Mouse (Mus musculus) midbrain, embryonic 13.5 days (tissue): ENCODE results near the gene Gdf15. TPM values are rescaled to one million over a fixed set of nuclear protein-coding genes. Genes with fewer than 3 reads are reported as not detected.
A peak's percentile ranks its signal among the peaks of the same experiment; 100 is the strongest.

Experiments
- ATAC-seq: fragments of 200-750 bp; cut with Nextera tagmentation; 2 replicates; pipeline ENCODE4 v1.8.0; 2017; ENCODE audit warnings: mild to moderate bottlenecking, moderate TSS enrichment, moderate library complexity
- H3K27ac ChIP-seq: fragments of 300-500 bp; sonication (generic); 2 replicates; pipeline ENCODE4 v1.5.1; 2015; ENCODE audit warnings: inconsistent platforms, mild to moderate bottlenecking, moderate library complexity
- H3K27me3 ChIP-seq: fragments of 300-500 bp; sonication (generic); 2 replicates; pipeline ENCODE4 v1.6.1; 2015; ENCODE audit warnings: mild to moderate bottlenecking, inconsistent platforms
- H3K36me3 ChIP-seq: fragments of 300-500 bp; sonication (generic); 2 replicates; pipeline ENCODE4 v1.6.1; 2015; ENCODE audit warnings: mild to moderate bottlenecking, inconsistent platforms
- H3K4me1 ChIP-seq: fragments of 300-500 bp; sonication (generic); replicated peaks from 2 replicates; pipeline ENCODE4 v1.6.1; 2015; ENCODE audit warnings: inconsistent platforms
- H3K4me2 ChIP-seq: fragments of 300-500 bp; sonication (generic); replicated peaks from 2 replicates; pipeline ENCODE4 v1.6.1; 2015; ENCODE audit warnings: moderate library complexity, mild to moderate bottlenecking, inconsistent platforms
- H3K4me3 ChIP-seq: fragments of 300-500 bp; sonication (generic); replicated peaks from 2 replicates; pipeline ENCODE4 v1.5.1; 2015; ENCODE audit warnings: mild to moderate bottlenecking, inconsistent platforms
- H3K9ac ChIP-seq: fragments of 300-500 bp; sonication (generic); replicated peaks from 2 replicates; pipeline ENCODE4 v1.6.1; 2015; ENCODE audit warnings: mild to moderate bottlenecking, inconsistent platforms
- H3K9me3 ChIP-seq: fragments of 300-500 bp; sonication (generic); 2 replicates; pipeline ENCODE4 v1.6.1; 2016; ENCODE audit warnings: mild to moderate bottlenecking, inconsistent platforms
- WGBS: fragments of 180-500 bp; shearing (Covaris S2); methylation state at CpG from one replicate; pipeline ENCODE4 v1.1.7; 2015; 5-methylcytosine and 5-hydroxymethylcytosine counted together
- polyA plus RNA-seq: library from polyadenylated mRNA; unstranded; fragments of >200 nt; fragmentation: Nextera tagmentation; extraction: Ambion mirVana; gene quantifications from 2 replicates; pipeline ENCODE4 v1.2.1, GENCODE M21; 2015

Gdf15 gene
- polyA plus RNA-seq, 1 experiment from 2014 or later = 0.30 TPM

DNA sequence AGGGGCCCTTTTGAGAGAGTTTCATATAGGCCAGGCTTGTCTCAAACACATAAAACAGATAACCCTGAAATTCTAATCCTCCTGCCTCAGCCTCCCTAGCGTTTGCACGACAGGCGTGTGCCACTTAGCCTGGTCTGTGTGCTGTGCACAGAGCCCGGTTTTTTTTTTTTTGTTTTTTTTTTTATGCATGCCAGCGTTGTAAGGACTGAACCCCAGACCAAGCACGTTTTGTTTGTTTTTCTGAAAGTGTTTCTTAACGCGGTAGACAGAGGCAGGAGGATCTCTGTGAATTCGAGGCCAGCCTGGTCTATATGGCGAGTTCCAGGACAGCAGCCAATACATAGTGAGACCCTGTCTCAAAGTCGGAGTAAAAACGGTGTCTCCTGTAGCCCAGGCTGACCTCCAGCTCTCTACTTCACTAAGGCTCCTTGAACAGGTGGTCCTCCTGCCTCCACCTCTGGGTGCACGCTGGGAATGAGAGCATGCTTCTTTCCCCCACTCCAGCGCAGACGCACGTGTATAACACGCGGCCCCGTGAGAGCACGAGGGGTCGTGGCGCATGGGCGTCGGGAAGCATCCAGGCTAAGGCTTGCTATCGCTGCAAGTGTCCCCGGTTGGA is 23.4 kb downstream of the Gdf15 start, which contains the start of gene Ssbp4:
Gene Ssbp4, minus strand, starts transcription at position 124 of the 619 bp plus-strand sequence.
- Histone ChIP-seq H3K4me1 (peaks cover 74% of the 10 kb centered on the region), H3K4me3 (peak within 1 kb of the TSS; percentile 77), H3K4me2 (peak within 1 kb of the TSS; percentile 81), H3K9ac (peak within 1 kb of the TSS; percentile 92), H3K36me3 (peaks cover 6% of the 10 kb centered on the region; the same call in 1 of the 2 replicates), H3K27me3 (no peaks in the 10 kb centered on the region), H3K27ac (peak within 1 kb of the TSS; percentile 90), H3K9me3 (no peaks in the 10 kb centered on the region)
- ATAC-seq = peak; percentile 1; the same call in 1 of the 2 replicates
- 4% methylated on average over 26 of the region's 26 CpGs for WGBS

DNA sequence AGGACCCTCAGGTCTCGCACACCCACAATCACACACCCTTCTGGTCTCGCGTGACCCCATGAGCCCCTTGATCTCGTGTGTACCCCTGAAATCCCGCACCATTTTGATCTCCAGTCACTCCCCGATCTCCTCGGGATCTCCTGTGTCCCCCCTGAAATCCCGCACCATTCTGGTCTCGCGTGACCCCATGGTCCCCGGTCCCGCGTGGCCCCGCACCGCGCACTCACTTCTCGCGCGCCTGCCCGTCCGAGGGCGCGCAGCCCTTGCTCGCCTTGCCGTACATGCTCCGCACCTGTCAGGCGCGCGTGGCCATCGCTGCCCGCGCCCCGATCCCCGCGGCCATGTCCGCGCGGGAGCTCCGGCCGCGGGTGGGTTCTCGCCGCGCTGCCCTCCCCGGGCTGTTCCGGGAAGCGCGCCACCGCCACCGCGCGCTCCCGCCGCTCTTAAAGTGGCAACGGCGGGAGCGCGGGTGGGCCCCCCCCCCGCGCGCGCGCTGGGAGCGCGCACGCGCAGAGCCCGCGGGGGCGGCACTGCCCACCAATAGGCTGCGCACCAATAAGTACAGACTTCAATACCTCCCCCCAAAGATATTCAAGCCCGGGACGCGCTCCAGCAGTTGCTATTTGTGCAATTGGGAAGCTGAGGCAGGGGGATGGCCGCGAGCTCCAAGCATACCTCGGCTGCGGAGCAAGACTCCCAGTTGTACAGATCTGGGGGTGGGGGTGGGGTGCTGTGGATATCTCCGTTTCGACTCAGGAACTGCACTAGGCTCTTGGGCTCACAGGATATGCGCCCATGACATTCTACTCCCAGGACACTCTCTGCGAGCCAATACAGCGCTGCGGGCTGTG is 24.1 kb downstream of the Gdf15 start:
- WGBS = 2% methylated on average over 81 of the region's 84 CpGs
- peaks cover 77% of the 10 kb centered on the region for H3K4me1 ChIP-seq
- ATAC-seq = peak; percentile 5

DNA sequence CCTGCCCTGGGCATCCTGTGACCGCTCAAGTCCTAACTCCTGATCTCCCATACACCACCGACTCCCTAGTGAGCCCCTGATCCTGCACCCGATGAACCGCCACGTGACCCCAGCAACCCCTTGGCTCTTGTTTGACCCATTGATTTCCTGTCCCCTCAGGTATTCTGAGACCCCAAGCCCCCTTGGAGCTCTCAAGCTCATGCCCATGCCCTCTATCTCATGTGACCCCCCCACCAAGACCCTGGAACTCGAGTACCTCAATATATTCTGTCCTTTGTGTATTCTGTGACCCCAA is 24.7 kb downstream of the Gdf15 start:
- no peaks in the 10 kb centered on the region for H3K9me3 ChIP-seq
- peak overlapping the region; percentile 92 for H3K9ac ChIP-seq
- no peak for ATAC-seq
- peaks cover 11% of the 10 kb centered on the region for H3K36me3 ChIP-seq
- peak overlapping the region; percentile 81 for H3K4me2 ChIP-seq
- peaks cover 79% of the 10 kb centered on the region for H3K4me1 ChIP-seq
- no peaks in the 10 kb centered on the region for H3K27me3 ChIP-seq
- WGBS = 32% methylated on average over 6 of the region's 6 CpGs
- H3K27ac ChIP-seq = peak overlapping the region; percentile 71; the same call in 1 of the 2 replicates
- peak overlapping the region; percentile 77 for H3K4me3 ChIP-seq

More for the DNA sequence above, 24.1 kb downstream of the Gdf15 start:
- Histone ChIP-seq H3K9me3 (no peaks in the 10 kb centered on the region), H3K4me2 (peak overlapping the region; percentile 81), H3K27me3 (no peaks in the 10 kb centered on the region), H3K9ac (peak overlapping the region; percentile 92), H3K27ac (peak overlapping the region; percentile 71), H3K4me3 (peak overlapping the region; percentile 77), H3K36me3 (peaks cover 6% of the 10 kb centered on the region; the same call in 1 of the 2 replicates)

GRCm38 (mm10) chr8:70606780-70607602 is 25.3 kb downstream of the Gdf15 start:
- Histone ChIP-seq H3K27me3 (no peaks in the 10 kb centered on the region), H3K9ac (peak overlapping the region; percentile 92), H3K4me1 (peaks cover 85% of the 10 kb centered on the region), H3K36me3 (peaks cover 16% of the 10 kb centered on the region), H3K27ac (peak overlapping the region; percentile 71), H3K4me3 (peak overlapping the region; percentile 77), H3K9me3 (no peaks in the 10 kb centered on the region), H3K4me2 (peak overlapping the region; percentile 81)
- 66% methylated on average over 18 of the region's 18 CpGs for WGBS
- ATAC-seq = no peak

- 0 out of 2 replicates have a peak overlapping the region, but pooled peaks have one; percentile 40 for H3K27ac ChIP-seq
- peaks cover 18% of the 10 kb centered on the region for H3K36me3 ChIP-seq
- peak overlapping the region; percentile 81 for H3K4me2 ChIP-seq
- no peak for ATAC-seq
- no peak overlapping the region for H3K9ac ChIP-seq
- 0 out of 2 replicates have a peak overlapping the region, but pooled peaks have one; percentile 77 for H3K4me3 ChIP-seq
- no peaks in the 10 kb centered on the region for H3K27me3 ChIP-seq
- no peaks in the 10 kb centered on the region for H3K9me3 ChIP-seq
- 90% methylated on average over 9 of the region's 9 CpGs for whole genome bisulfite sequencing
- peaks cover 86% of the 10 kb centered on the region for H3K4me1 ChIP-seq
These were observed 26.1 kb downstream of the Gdf15 start for GRCm38 (mm10) chr8:70605871-70606779.

GRCm38 (mm10) chr8:70604558-70604957 is 27.7 kb downstream of the Gdf15 start:
- Histone ChIP-seq H3K4me3 (no peak overlapping the region), H3K9ac (peak overlapping the region; percentile 42), H3K9me3 (no peaks in the 10 kb centered on the region), H3K27me3 (no peaks in the 10 kb centered on the region), H3K4me2 (no peak overlapping the region), H3K4me1 (peaks cover 87% of the 10 kb centered on the region), H3K27ac (peak overlapping the region; percentile 54; the same call in 1 of the 2 replicates), H3K36me3 (peaks cover 18% of the 10 kb centered on the region)
- WGBS = 94% methylated on average over 7 of the region's 7 CpGs
- ATAC-seq = no peak

- no peak for ATAC-seq
- H3K4me3 ChIP-seq = no peak overlapping the region
- H3K9ac ChIP-seq = no peak overlapping the region
- H3K9me3 ChIP-seq = no peaks in the 10 kb centered on the region
- H3K27me3 ChIP-seq = peaks cover 4% of the 10 kb centered on the region; the same call in 1 of the 2 replicates
- no peak overlapping the region for H3K4me2 ChIP-seq
- H3K36me3 ChIP-seq = peaks cover 18% of the 10 kb centered on the region
- H3K27ac ChIP-seq = peak overlapping the region; percentile 96
- peaks cover 90% of the 10 kb centered on the region for H3K4me1 ChIP-seq
- WGBS = 95% methylated on average over 13 of the region's 13 CpGs
These were observed 30.0 kb downstream of the Gdf15 start for GRCm38 (mm10) chr8:70602139-70602811.

DNA sequence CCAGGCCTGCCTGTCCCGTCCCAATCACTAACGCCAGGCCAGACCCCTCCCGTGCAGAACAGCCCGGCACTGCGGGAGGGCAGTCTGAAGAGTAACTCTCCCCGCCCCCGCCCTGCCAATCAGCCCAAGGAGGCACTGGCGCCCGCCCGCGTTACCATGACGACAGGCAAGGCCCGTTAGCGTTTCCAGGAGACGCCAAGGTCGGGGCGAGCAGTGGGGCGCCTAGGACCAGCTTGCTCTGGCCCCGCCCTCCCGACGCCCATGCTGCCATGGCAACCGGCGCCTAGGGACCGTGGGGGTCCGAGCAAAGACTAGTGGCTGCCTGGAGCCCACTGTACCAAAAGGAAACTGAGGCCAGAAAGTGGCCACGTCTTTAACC is 31.0 kb downstream of the Gdf15 start:
- Histone ChIP-seq H3K4me1 (peaks cover 88% of the 10 kb centered on the region), H3K27ac (peak overlapping the region; percentile 96), H3K27me3 (peaks cover 14% of the 10 kb centered on the region), H3K9ac (peak overlapping the region; percentile 57), H3K36me3 (peaks cover 28% of the 10 kb centered on the region), H3K9me3 (no peaks in the 10 kb centered on the region), H3K4me3 (peak overlapping the region; percentile 22), H3K4me2 (peak overlapping the region; percentile 51)
- 0% methylated on average over 21 of the region's 26 CpGs for WGBS
- peak; percentile 47 for ATAC-seq

- peak; percentile 28 for ATAC-seq
- H3K4me2 ChIP-seq = peak overlapping the region; percentile 51
- no peaks in the 10 kb centered on the region for H3K9me3 ChIP-seq
- peaks cover 20% of the 10 kb centered on the region for H3K27me3 ChIP-seq
- 9% methylated on average over 10 of the region's 10 CpGs for WGBS
- peaks cover 85% of the 10 kb centered on the region for H3K4me1 ChIP-seq
- peaks cover 34% of the 10 kb centered on the region for H3K36me3 ChIP-seq
- peak overlapping the region; percentile 22 for H3K4me3 ChIP-seq
- peak overlapping the region; percentile 57 for H3K9ac ChIP-seq
- peak overlapping the region; percentile 96 for H3K27ac ChIP-seq
These were observed 31.6 kb downstream of the Gdf15 start for GRCm38 (mm10) chr8:70600473-70601270.
